Mouse (Mus musculus) right cerebral cortex, adult 18-20 months (tissue): ENCODE results near the gene Neurog2.

Source experiments
- DNase-seq: peaks from one replicate; pipeline ENCODE4 v3.0.0; 2022; ENCODE audit warnings: mixed read lengths

The Neurog2 gene

GRCm38 (mm10) chr3:127646156-127646825 lies 13.4 kb downstream of the Neurog2 start:
- DNase-seq: no peak

GRCm38 (mm10) chr3:127651742-127652653 lies 19.1 kb downstream of the Neurog2 start:
- DNase-seq: no peak

- DNase-seq: no peak
These were observed 27.8 kb downstream of the Neurog2 start for GRCm38 (mm10) chr3:127660712-127661111.

- DNase-seq: no peak
These were observed 29.0 kb downstream of the Neurog2 start for GRCm38 (mm10) chr3:127661646-127662531.

GRCm38 (mm10) chr3:127679703-127680102 lies 46.8 kb downstream of the Neurog2 start:
- no peak for DNase-seq
